Mouse (Mus musculus): ENCODE data around the gene Ercc6l. TPM values are rescaled to one million over a fixed set of nuclear protein-coding genes. Genes with fewer than 3 reads are reported as not detected.
"Not testable (repeated sequence)": the region's sequence is repeated elsewhere in the genome, so short reads cannot be mapped to it uniquely, and the experiment has no call there.

Ercc6l gene
- polyA plus RNA-seq, 1 experiment from 2014 or later = 7.8 TPM

DNA sequence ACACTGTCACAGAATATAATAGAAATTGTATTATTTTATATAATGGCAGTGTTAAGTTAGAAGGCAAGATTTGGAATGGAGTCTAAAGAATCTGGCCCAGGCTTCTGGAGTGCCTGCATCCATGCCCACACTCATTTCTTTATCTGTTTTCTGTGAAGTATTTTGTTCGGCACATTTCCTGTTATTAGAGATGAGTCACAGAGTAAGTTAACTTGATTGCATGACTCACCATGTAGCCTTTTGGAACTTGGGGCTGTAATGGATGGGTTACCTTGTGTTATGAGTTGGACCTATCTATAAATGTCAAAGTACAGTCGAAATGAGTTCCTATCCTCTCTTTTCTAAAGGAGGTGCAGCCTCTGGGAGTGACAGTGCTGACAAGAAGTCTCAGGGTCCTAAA, 35.6 kb downstream of the Ercc6l start:
- Histone ChIP-seq H3K36me3 (ENCODE audit: control insufficient read depth, insufficient read depth, low read length) (no peaks in the 10 kb centered on the region), H3K4me2 (ENCODE audit: low read depth, low read length) (no peak overlapping the region), H3K27ac (ENCODE audit: low read length) (no peak overlapping the region), H3K9me3 (ENCODE audit: control insufficient read depth, low read length) (no peaks in the 10 kb centered on the region), H3K4me1 (ENCODE audit: control insufficient read depth, insufficient read depth, low read length) (no peaks in the 10 kb centered on the region), H3K9ac (ENCODE audit: low read depth, low read length) (no peak overlapping the region), H3K4me3 (ENCODE audit: low read length) (no peak overlapping the region), H3K27me3 (replicated peaks; ENCODE audit: control insufficient read depth, insufficient read depth, low read length) (no peaks in the 10 kb centered on the region; the same call in 1 of the 2 replicates)
- 59% methylated on average over 2 of the region's 2 CpGs for WGBS
- 0 out of 2 replicates have a peak, but pooled peaks have one; percentile 7 for ATAC-seq

DNA sequence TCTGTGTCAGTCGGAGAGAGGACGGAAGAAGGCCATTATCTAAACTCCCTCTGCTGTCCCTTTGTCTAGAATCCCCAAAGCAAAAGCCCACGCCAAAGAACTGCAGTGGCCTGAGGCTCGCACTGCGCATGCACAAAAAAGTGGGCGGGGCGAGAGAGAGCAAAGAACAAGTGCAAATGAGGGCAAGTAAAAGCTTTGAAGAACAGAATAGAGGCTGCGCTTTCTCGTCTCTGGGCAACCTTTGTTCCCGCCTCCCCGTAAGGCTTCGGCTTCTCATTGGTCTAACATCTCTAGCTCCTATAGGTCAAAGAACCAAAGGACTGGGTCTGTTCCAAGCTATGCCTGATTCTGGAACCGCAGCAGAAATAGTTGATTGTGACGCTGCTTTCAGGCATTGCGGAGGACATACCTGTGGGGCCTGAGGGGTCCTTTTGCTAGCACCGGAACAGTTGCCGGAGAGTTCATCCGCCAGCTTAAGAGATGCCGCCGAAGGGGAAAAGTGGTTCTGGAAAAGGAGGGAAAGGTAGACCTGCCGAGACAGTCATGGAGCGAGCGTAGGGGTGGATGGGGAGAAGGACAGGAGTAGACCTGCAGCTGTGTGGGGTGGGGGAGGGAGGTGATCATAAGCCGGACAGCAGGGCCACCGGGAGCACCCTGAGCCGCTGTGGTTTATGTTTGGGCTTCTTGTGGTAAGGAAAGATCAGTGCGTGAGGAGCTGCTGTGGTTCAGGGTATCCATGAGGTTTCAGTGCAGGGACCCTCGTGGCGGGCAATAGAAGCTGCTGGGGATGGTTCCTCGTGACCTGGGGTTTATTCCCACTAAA, 37.6 kb downstream of the Ercc6l start, which contains the start of gene Pin4:
Gene Pin4 (plus strand): TSS at position 406 of the 823 bp plus-strand sequence.
- peak within 1 kb of the TSS; percentile 70 for H3K9ac ChIP-seq (ENCODE audit: low read depth, low read length)
- no peaks in the 10 kb centered on the region for H3K4me1 ChIP-seq (ENCODE audit: control insufficient read depth, insufficient read depth, low read length)
- H3K36me3 ChIP-seq (ENCODE audit: control insufficient read depth, insufficient read depth, low read length) = no peaks in the 10 kb centered on the region
- H3K4me3 ChIP-seq (ENCODE audit: low read length) = peak within 1 kb of the TSS; percentile 64
- no peaks in the 10 kb centered on the region for H3K9me3 ChIP-seq (ENCODE audit: control insufficient read depth, low read length)
- 16% methylated on average over 30 of the region's 30 CpGs for WGBS
- ATAC-seq = peak; percentile 99
- H3K4me2 ChIP-seq (ENCODE audit: low read depth, low read length) = peak within 1 kb of the TSS; percentile 61
- H3K27ac ChIP-seq (ENCODE audit: low read length) = no peak within 1 kb of the TSS
- H3K27me3 ChIP-seq (replicated peaks; ENCODE audit: control insufficient read depth, insufficient read depth, low read length) = no peaks in the 10 kb centered on the region; the same call in 1 of the 2 replicates

DNA sequence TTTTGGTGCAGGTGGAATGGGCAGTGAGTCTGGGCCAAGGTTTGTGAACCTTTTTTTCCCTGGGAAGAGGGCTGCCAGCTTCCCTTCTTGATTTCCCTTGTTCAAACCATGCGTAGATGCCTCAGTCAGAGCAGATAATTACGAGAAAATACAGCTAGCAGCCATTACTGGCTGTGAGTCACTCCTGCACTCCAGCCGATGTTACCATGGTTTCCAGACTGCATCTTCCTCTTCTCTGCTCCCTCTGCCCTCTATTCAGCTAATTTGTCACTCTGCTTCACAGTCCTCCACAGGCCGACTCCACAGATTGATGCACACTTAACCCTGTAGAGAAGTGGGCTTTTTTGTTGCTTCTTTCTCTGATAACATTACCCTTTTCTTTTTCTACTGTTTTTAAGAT, 41.2 kb downstream of the Ercc6l start:
- Histone ChIP-seq H3K9ac (ENCODE audit: low read depth, low read length) (no peak overlapping the region), H3K4me3 (ENCODE audit: low read length) (no peak overlapping the region), H3K27ac (ENCODE audit: low read length) (no peak overlapping the region), H3K36me3 (ENCODE audit: control insufficient read depth, insufficient read depth, low read length) (no peaks in the 10 kb centered on the region), H3K4me1 (ENCODE audit: control insufficient read depth, insufficient read depth, low read length) (no peaks in the 10 kb centered on the region), H3K9me3 (ENCODE audit: control insufficient read depth, low read length) (no peaks in the 10 kb centered on the region), H3K4me2 (ENCODE audit: low read depth, low read length) (no peak overlapping the region), H3K27me3 (replicated peaks; ENCODE audit: control insufficient read depth, insufficient read depth, low read length) (no peaks in the 10 kb centered on the region; the same call in 1 of the 2 replicates)
- no peak for ATAC-seq
- 45% methylated on average over 4 of the region's 4 CpGs for WGBS

DNA sequence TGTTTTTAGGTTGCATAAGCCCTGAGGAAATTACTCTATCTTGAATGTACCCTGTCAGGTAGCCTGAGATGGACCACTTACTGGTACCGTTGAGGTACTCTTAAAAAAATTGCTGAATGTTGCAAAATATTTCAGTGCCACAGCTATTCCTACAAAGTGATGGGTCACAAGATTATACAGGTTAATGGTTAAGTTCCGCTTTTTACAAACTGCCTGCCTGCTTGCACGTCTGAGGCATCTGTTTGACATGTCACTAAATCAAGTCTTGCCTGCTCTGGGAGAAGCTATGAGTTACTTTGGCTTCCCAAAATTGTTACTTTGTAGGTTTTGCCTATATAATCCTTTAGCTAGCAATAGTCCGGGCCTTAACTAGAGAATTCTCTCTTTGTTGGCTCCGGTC, 47.5 kb downstream of the Ercc6l start:
- H3K4me3 ChIP-seq (ENCODE audit: low read length); H3K27ac ChIP-seq (ENCODE audit: low read length); H3K36me3 ChIP-seq (ENCODE audit: control insufficient read depth, insufficient read depth, low read length); H3K9ac ChIP-seq (ENCODE audit: low read depth, low read length); H3K27me3 ChIP-seq (replicated peaks; ENCODE audit: control insufficient read depth, insufficient read depth, low read length); H3K9me3 ChIP-seq (ENCODE audit: control insufficient read depth, low read length); H3K4me1 ChIP-seq (ENCODE audit: control insufficient read depth, insufficient read depth, low read length); H3K4me2 ChIP-seq (ENCODE audit: low read depth, low read length); ATAC-seq: not testable (repeated sequence)
- 64% methylated on average over 5 of the region's 5 CpGs for WGBS

DNA sequence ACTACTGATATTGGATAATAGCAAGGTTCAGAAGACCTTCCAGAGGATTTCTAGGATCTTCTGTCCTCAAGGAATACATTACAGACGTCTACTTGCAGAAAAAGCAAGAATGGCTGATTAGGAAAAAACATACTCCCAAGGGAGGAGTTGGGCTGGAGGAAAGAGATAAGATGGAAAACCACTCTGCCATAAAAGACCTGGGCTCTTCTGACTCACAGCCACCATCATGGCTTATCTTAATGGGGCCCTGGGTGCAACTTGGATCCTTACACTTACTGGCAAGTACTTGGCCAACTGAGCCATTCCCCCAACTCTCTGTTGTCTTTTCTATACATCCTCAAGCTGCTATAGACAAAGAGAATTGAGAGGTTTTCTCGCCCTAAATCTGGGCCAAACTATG, 53.1 kb downstream of the Ercc6l start:
- H3K4me2 ChIP-seq (ENCODE audit: low read depth, low read length); ATAC-seq; H3K9me3 ChIP-seq (ENCODE audit: control insufficient read depth, low read length); H3K36me3 ChIP-seq (ENCODE audit: control insufficient read depth, insufficient read depth, low read length); H3K4me1 ChIP-seq (ENCODE audit: control insufficient read depth, insufficient read depth, low read length); H3K27me3 ChIP-seq (replicated peaks; ENCODE audit: control insufficient read depth, insufficient read depth, low read length); H3K4me3 ChIP-seq (ENCODE audit: low read length); H3K27ac ChIP-seq (ENCODE audit: low read length); H3K9ac ChIP-seq (ENCODE audit: low read depth, low read length): not testable (repeated sequence)
- 70% methylated on average over 2 of the region's 2 CpGs for WGBS

DNA sequence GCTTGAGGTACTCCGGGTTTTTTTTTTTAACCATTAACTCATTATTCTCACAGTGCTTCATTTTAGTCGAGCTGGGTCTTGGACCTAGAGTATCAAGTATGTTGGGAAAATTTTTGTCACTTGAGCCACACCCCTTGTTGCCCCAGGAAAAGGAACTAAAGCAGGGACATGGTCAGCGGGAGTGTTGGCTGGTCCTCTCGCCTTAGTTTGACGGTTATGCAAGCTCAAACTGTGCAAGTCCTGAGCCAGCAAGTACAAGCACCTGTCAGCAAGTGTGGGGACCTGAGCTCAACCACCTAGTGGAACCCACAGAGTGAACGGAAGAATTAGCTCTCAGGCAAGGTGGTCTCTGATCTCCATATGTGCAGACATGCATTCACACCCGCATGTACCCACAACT, 55.0 kb downstream of the Ercc6l start:
- Histone ChIP-seq H3K9me3 (ENCODE audit: control insufficient read depth, low read length) (no peaks in the 10 kb centered on the region), H3K27ac (ENCODE audit: low read length) (no peak overlapping the region), H3K27me3 (replicated peaks; ENCODE audit: control insufficient read depth, insufficient read depth, low read length) (no peaks in the 10 kb centered on the region), H3K9ac (ENCODE audit: low read depth, low read length) (no peak overlapping the region), H3K4me1 (ENCODE audit: control insufficient read depth, insufficient read depth, low read length) (no peaks in the 10 kb centered on the region), H3K36me3 (ENCODE audit: control insufficient read depth, insufficient read depth, low read length) (no peaks in the 10 kb centered on the region), H3K4me2 (ENCODE audit: low read depth, low read length) (no peak overlapping the region), H3K4me3 (ENCODE audit: low read length) (no peak overlapping the region)
- ATAC-seq = no peak
- 59% methylated on average over 7 of the region's 7 CpGs for WGBS

DNA sequence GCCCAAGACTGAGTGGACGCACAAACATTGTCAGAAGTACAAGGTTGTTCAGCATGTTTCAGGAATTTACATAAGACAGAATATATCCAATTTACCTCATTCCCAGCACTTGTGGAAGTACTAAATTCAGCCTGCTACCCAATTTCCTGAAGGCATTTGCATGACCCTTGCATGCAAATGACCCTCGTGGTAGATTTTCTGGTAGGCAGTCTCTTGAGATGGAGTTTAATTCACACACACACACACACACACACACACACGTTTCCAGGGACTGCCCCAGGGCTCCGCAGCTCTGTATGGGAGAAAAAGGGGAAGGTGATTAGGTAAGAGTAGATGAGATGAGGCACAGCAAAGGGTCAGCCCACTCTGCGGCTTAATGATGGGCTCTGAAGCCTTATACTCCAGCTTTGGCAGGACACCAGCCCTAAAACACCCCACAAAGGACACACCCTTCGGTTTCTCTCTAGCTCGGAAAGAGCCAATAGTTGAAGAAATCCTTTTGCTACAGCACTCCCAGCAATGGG, 62.4 kb downstream of the Ercc6l start:
- H3K9ac ChIP-seq (ENCODE audit: low read depth, low read length) = no peak overlapping the region
- H3K27me3 ChIP-seq (replicated peaks; ENCODE audit: control insufficient read depth, insufficient read depth, low read length) = peaks cover 10% of the 10 kb centered on the region; the same call in 1 of the 2 replicates
- H3K4me3 ChIP-seq (ENCODE audit: low read length) = no peak overlapping the region
- H3K27ac ChIP-seq (ENCODE audit: low read length) = no peak overlapping the region
- H3K36me3 ChIP-seq (ENCODE audit: control insufficient read depth, insufficient read depth, low read length) = no peaks in the 10 kb centered on the region
- no peak overlapping the region for H3K4me2 ChIP-seq (ENCODE audit: low read depth, low read length)
- H3K4me1 ChIP-seq (ENCODE audit: control insufficient read depth, insufficient read depth, low read length) = no peaks in the 10 kb centered on the region
- no peak for ATAC-seq
- no peaks in the 10 kb centered on the region for H3K9me3 ChIP-seq (ENCODE audit: control insufficient read depth, low read length)
- WGBS = 79% methylated on average over 7 of the region's 7 CpGs

Other genes starting within 250 kb of the Ercc6l start
- 1.0 and 1.5 TPM in 2 replicates for gene Rtl5, start 85.8 kb downstream of the Ercc6l start, polyA plus RNA-seq (2015; fragmentation: Nextera tagmentation; extraction: Ambion mirVana)
- 44.1 and 49.4 TPM in 2 replicates for gene Pin4, start 37.6 kb downstream of the Ercc6l start, polyA plus RNA-seq (2015; fragmentation: Nextera tagmentation; extraction: Ambion mirVana)
- gene Rps4x, start 32.3 kb upstream of the Ercc6l start, polyA plus RNA-seq (2015; fragmentation: Nextera tagmentation; extraction: Ambion mirVana) = 634 and 696 TPM in 2 replicates
- 4.4 and 4.7 TPM in 2 replicates for gene Cited1, start 95.1 kb upstream of the Ercc6l start, polyA plus RNA-seq (2015; fragmentation: Nextera tagmentation; extraction: Ambion mirVana)

All from intestine, embryonic 16.5 days (tissue).